Mouse (Mus musculus): ENCODE measurements at regions not wholly inside any gene's neighbourhood (a gene's known extent, or its start where the extent isn't known, plus 50 kb on each side); places are given as distances from the start of the nearest gene placed in this dataset.

GRCm38 (mm10) chr13:44232716-44233051 is 448.1 kb downstream of the Cd83 start:
- TF ChIP-seq POLR2A (IDR thresholded peaks at IDR 0.05; ENCODE audit: borderline replicate concordance, extremely low read depth, low read depth, low read length) (no peak), CTCF (IDR thresholded peaks at IDR 0.05; ENCODE audit: insufficient read depth, low read length) (no peak)

Data from lung, adult 2 months (tissue).